Mouse (Mus musculus): ENCODE data around the gene Noxo1.

DNA sequence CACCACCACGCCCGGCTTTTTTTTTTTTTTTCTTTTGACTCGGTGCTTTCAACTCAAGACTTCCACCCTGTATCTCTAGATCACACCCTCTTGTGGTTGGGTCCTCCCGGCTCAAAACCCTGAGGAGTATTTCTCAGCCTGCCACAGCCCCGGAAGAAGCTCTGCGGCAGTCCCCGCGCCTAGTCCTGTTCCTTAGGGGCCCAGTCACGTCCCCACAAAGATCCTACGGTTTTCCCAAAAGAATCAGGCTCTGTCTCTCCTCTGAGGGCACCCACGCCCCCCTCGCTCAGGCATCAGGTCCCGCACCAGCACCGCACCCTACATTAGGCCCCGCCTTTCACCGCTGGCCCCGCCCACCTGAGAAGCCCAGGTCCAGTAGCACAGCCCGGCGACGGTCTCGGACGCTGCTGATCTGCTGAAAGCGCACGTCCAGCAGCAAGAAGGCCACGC lies 8.9 kb upstream of the Noxo1 start:
- TF ChIP-seq CTCF (IDR thresholded peaks at IDR 0.05; ENCODE audit: control insufficient read depth, insufficient read depth, low read length) (no peak), POLR2A (IDR thresholded peaks at IDR 0.05; ENCODE audit: borderline replicate concordance, control insufficient read depth, low read depth, low read length) (no peak; the same call in 1 of the 2 replicates)
